Mouse (Mus musculus): ENCODE data around the gene Ipo4.

Gene Ipo4

GRCm38 (mm10) chr14:55589771-55590448 lies 45.8 kb downstream of the Ipo4 start:
- DNase-seq (ENCODE audit: low spot score in 2 of 2): no peak

DNA sequence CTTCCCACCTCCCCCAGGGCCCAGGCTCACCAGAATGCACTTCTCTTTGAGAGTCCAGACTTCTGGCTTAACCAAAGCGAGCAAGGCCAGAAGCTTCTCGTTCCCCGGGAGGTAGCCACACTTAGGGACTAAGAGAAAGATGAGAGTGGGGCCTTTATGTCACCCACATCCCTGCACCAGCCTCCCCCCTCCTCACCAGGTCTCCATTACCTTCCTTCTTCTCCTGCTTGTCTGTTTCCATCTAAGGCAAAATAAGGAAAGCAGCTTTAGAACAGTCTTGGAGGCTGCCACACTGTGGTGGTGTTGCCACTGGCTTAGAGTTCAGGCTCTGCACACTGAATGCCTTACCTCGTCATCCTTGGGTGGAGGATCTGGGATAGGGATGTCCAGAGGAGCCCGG lies 46.5 kb downstream of the Ipo4 start:
- DNase-seq (ENCODE audit: low spot score in 2 of 2): no peak

GRCm38 (mm10) chr14:55586149-55586548 lies 49.6 kb downstream of the Ipo4 start:
- no peak for DNase-seq (ENCODE audit: low spot score in 2 of 2)

DNA sequence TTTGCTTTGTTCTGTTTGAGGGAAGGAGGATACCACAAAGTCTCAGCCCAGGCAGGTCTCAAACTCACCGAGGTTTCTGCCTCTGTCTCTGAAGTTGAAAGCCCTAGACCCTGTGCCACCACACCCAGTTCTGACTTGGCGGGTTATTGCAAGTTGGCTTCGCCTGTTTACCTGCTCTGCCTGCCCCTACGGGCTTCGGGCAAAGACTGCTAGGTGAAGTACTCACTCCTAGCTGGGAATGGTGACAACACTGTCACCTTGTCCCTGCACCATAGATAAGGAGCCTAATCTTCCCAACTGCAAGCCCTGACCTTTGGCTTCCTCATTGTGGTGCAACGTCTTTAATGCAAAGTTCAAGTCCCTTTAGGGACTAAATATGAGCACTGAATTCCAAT lies 50.2 kb downstream of the Ipo4 start:
- DNase-seq (ENCODE audit: low spot score in 2 of 2): no peak

DNA sequence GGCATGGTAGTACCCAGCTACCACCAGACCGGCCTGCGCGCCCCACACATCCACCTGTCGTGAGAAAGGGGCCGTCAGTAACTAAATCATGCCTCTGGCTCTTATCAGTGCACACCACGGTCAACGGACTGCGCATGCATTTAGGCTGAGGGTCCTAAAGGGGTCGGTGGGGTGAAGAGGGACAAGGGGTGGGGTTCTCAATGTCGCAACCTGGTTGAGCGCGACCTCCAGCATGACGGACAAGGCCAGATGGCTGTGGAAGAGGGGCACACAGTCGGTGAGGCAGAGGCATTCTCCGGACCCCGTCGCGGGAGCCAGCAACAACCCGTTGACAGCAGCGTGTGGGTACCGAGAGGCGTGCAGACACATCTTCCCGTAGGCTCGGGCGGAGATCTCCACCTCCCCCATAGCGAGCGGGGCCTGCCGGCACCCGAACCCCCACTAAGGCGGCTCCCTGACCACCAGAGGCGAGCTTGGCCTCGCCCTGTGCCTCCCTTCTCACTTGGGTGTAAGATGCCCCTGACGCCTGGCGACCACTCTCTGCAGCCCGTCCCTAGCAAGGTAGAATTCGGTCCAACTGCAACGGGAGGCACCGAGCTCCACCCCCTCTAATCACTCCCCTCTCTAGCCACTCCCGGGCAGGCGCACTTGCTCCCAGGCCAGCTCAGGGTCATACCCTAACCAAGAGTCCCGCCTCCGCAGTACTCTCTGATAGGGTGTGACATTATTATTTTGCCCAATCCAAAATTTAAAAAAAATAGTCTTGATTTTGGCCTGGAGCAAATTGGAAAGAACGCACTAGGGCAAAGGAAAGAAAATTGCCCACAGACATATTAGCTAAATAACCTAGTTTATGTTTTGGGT lies 50.8 kb downstream of the Ipo4 start, which contains the start of gene Emc9:
Gene Emc9 (minus strand): TSS at position 601 of the 864 bp plus-strand sequence.
- DNase-seq (ENCODE audit: low spot score in 2 of 2): peak; percentile 77 to 78

DNA sequence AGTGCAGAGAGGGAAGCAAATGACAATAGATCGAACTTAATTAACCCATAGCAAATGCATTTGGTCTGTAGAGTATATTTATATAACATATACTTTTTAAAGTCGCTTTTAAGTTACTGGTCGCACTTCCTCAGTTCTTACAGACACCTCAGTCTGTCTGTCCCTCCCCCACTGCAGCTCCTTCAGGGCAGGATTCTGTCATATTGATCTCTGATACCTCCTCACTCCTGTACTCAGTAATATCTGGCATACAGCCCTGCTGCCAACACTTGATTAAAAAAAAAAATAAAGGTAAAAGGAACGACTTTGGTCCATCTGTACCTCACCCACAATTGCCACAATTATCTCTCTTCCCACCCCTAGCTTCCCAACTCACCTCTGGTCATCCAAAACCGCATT lies 51.5 kb downstream of the Ipo4 start:
- DNase-seq (ENCODE audit: low spot score in 2 of 2): no peak

- DNase-seq (ENCODE audit: low spot score in 2 of 2): no peak
These were observed 53.6 kb downstream of the Ipo4 start for GRCm38 (mm10) chr14:55581981-55582681.

DNA sequence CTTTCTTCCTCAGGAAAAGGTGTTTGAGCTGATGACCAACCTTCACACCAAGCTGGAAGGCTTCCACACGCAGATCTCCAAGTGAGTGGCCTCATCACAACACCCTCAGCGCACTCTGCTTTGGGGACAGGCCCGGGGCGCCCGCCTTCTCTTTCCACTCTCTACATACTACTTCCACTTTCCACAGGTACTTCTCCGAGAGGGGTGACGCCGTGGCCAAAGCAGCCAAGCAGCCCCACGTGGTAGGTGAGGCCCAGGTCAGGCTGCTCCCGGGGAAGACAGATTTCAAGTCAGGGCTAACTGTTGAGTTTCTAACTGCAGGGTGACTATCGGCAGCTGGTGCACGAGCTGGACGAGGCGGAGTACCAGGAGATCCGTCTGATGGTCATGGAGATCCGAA lies 55.0 kb downstream of the Ipo4 start:
- DNase-seq (ENCODE audit: low spot score in 2 of 2): peak in 1 of 2 experiments; percentile 33

GRCm38 (mm10) chr14:55579511-55580496 lies 56.0 kb downstream of the Ipo4 start:
- DNase-seq (ENCODE audit: low spot score in 2 of 2): no peak

DNA sequence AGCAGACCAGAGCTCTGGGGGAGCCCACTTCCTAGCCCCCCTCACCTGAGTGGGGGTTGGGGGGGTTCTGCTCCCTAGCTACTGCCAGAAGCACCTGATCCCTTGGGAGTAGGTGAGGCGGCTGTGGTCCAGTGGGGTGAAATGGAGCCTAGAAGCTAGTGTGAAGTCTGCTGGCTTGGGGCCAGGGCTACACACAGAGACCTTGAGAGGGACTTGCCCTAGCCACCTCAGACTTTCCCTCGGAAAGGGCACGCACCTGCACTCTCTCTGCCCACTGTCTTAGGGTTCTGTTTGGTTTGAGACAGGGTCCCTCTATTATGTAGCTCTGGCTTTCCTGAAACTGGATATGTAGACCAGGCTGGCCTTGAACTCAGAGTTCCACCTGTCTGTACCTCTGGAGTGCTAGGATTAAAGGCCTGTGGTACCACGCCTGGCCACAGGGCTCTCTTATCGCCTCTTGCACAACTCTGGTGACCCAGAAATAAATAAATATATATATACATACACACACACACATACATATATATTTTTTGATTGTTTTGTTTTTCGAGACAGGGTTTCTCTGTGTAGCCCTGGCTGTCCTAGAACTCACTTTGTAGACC lies 57.0 kb downstream of the Ipo4 start:
- DNase-seq (ENCODE audit: low spot score in 2 of 2): peak; percentile 61 to 70

GRCm38 (mm10) chr14:55577871-55578667 lies 57.7 kb downstream of the Ipo4 start, which contains the start of gene Psme1:
Gene Psme1, plus strand, starts transcription at chr14:55578123.
- peak; percentile 90 to 91 for DNase-seq (ENCODE audit: low spot score in 2 of 2)

GRCm38 (mm10) chr14:55576376-55576775 lies 59.4 kb downstream of the Ipo4 start:
- no peak for DNase-seq (ENCODE audit: low spot score in 2 of 2)

- no peak for DNase-seq (ENCODE audit: low spot score in 2 of 2)
These were observed 60.0 kb downstream of the Ipo4 start for GRCm38 (mm10) chr14:55575711-55576110.

Data from right cerebral cortex, postnatal 10 days (tissue).